Mouse (Mus musculus) CD4-positive, CD25-positive, alpha-beta regulatory T cell (primary cell): ENCODE data around the gene Nab2. TPM values are rescaled to one million over a fixed set of nuclear protein-coding genes. Genes with fewer than 3 reads are reported as not detected.

Source experiments
- polyA plus RNA-seq: library from polyadenylated mRNA; unstranded; fragments of 100-300 nt; shearing (Covaris generic); gene quantifications from one replicate; pipeline ENCODE4 v1.2.1, GENCODE M21; 2017

The Nab2 gene
- 67.4 TPM for polyA plus RNA-seq

GRCm38 (mm10) chr10:127668093-127669050 lies at the start of gene Nab2:
Gene Nab2 (minus strand): TSS chr10:127668568.

GRCm38 (mm10) chr10:127704766-127705220 lies 36.4 kb upstream of the Nab2 start, which contains the start of gene Myo1a:
Gene Myo1a (plus strand): TSS chr10:127705170.

GRCm38 (mm10) chr10:127666501-127667268 lies 1.7 kb downstream of the Nab2 start, which contains the start of gene Nemp1:
Gene Nemp1 (plus strand): TSS chr10:127666901.

GRCm38 (mm10) chr10:127642772-127643552 lies 25.4 kb downstream of the Nab2 start, which contains the start of gene Stat6:
Gene Stat6 (plus strand): TSS chr10:127642986.

GRCm38 (mm10) chr10:127620406-127621190 lies 47.8 kb downstream of the Nab2 start, which contains the start of gene Lrp1:
Gene Lrp1 (minus strand): TSS chr10:127621148.

Other genes with a start within 250 kb of the Nab2 start
- gene Stac3, start 166.9 kb downstream of the Nab2 start, polyA plus RNA-seq: 0.14 TPM
- not detected for gene Ndufa4l2, start 153.6 kb downstream of the Nab2 start, polyA plus RNA-seq
- 103 TPM for gene Shmt2, start 146.1 kb downstream of the Nab2 start, polyA plus RNA-seq
- not detected for gene Nxph4, start 134.0 kb downstream of the Nab2 start, polyA plus RNA-seq
- gene Lrp1, start 47.4 kb downstream of the Nab2 start, polyA plus RNA-seq: 0.31 TPM
- gene Stat6, start 25.6 kb downstream of the Nab2 start, polyA plus RNA-seq: 249 TPM
- gene Nemp1, start 1.7 kb downstream of the Nab2 start, polyA plus RNA-seq: 10.4 TPM
- not detected for gene Myo1a, start 36.6 kb upstream of the Nab2 start, polyA plus RNA-seq
- 0.28 TPM for gene Tac2, start 55.9 kb upstream of the Nab2 start, polyA plus RNA-seq
- gene Zbtb39, start 71.0 kb upstream of the Nab2 start, polyA plus RNA-seq: 0.67 TPM
- 0.06 TPM for gene Gpr182, start 83.2 kb upstream of the Nab2 start, polyA plus RNA-seq
- gene Rdh1, start 91.2 kb upstream of the Nab2 start, polyA plus RNA-seq: 0.18 TPM
- gene Rdh16f1, start 91.2 kb upstream of the Nab2 start, polyA plus RNA-seq: not detected
- gene Rdh9, start 107.8 kb upstream of the Nab2 start, polyA plus RNA-seq: 1.1 TPM
- not detected for gene Rdh16, start 132.6 kb upstream of the Nab2 start, polyA plus RNA-seq
- not detected for gene Rdh19, start 181.4 kb upstream of the Nab2 start, polyA plus RNA-seq
- gene Rdh16f2, start 197.9 kb upstream of the Nab2 start, polyA plus RNA-seq: not detected
- gene Rdh7, start 220.2 kb upstream of the Nab2 start, polyA plus RNA-seq: not detected
- not detected for gene Sdr9c7, start 229.9 kb upstream of the Nab2 start, polyA plus RNA-seq